Mouse (Mus musculus) testis, postnatal 10 days (tissue): ENCODE data around the gene Erbb4.

ENCODE experiments used
- DNase-seq: peaks from one replicate; pipeline ENCODE4 v3.0.0; 2021; ENCODE audit warnings: low spot score

Gene Erbb4

GRCm38 (mm10) chr1:69024858-69025257 is 83.0 kb downstream of the Erbb4 start:
- DNase-seq = no peak

- DNase-seq = no peak
These were observed 84.5 kb downstream of the Erbb4 start for GRCm38 (mm10) chr1:69023157-69023925.

GRCm38 (mm10) chr1:69009800-69010505 is 97.9 kb downstream of the Erbb4 start:
- no peak for DNase-seq

DNA sequence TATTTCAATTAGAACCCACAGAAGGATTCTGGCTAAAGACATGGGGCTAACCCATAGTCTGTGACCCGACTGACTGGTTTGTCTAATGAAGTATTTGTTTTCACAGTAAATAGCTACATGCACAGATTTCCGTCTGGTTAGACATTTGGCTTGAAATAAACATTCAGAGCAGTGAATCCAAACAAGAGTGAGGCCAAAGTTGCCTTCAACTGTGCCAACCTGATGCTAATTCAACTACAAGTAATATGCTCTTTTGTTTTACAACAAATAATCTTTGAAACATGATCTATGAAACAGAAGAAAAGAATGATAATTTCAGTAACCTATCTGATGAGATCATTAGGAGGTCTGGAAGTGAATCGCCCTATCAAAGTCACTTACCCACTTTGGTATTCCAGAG is 106.5 kb downstream of the Erbb4 start:
- DNase-seq = no peak

GRCm38 (mm10) chr1:68979251-68979650 is 128.6 kb downstream of the Erbb4 start:
- DNase-seq = no peak

DNA sequence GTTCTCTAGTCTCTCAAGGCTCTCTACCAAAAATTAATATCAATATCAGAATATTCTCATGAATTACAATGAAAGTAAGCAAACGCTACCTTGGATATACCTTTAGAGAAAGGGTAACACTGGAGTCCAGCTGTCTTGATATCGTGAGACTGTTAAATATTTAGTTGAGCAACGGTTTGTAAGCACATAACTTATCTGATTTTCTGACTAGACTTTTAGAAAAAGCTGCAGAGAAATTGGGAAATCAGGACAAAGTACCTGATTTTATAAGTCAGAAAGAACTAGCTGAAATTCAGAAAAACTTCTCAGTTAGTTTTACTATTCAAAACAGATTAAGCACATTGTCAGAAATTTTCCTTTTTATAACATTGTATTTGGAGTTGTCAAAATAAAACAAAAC is 129.3 kb downstream of the Erbb4 start:
- no peak for DNase-seq

DNA sequence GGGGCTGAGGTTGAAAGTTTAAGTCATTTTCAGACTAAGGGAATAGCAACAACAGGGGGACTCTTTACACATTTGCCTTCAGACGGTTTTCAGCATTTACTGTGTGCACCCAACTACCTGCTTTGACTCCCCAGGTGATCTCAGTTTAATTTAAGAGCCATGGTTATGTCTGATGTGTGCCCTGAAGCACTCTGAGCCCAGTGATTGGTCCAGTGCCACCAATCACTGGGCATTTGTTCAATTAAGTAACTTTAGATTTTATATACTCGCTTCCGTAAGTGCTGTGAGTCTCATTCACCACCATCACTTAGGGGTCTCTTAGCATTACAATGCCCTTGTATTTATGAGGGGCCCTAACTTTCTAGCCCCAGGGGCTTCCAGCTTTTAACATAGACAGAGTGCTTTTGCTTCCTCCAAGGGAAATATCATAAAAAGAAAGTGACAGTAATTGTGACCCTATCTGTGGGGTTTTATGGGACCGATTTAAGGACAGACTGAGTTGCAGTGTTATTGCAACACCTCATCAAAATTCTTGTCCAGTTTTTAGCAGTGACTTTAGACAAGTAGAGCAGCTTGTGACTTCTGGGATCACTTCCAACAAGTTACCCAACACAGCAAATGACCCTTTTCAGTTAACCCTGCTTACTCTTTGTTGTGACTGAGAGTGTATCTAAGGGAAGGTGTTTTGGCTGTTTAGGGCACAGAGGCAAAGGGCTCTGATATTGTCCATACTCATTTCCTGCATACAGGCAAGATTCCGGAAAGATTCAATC is 134.3 kb downstream of the Erbb4 start:
- no peak for DNase-seq

GRCm38 (mm10) chr1:68964127-68964526 is 143.7 kb downstream of the Erbb4 start:
- DNase-seq = no peak

- DNase-seq = no peak
These were observed 146.3 kb downstream of the Erbb4 start for GRCm38 (mm10) chr1:68961365-68962116.

DNA sequence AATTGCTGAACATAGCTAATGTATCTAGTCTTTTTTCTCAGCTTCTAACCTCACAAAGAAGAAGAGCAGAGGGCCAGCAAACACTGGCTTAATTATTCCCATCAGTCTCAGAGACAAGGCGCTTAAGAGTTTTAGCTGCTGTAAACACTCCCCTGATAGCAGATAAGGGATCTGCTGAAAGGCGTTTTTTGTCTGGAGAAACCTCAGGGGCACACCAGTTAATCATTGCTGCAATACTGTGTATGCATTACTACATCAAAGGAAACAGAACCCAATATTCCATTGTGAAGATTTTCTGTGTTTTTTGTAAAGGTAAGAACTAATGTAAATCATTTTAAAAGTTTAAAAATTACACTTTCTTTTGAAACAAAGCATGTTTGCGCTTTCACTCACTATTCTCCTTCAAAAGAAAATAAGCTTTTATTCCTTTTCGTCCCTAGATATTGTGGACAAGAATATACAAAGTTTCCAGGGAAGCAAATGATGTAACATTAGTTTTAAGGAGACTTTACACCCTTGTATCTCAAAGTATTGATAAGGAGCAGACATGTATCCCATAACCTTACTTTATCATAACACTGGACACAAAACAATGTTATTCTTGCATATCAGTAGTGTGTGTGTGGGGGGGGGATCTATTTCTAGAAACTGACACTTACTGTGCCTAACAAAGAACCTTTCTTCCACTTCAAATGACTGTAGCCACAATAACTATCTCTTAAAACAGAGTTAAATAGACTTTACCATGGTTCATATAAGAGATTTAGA is 150.9 kb downstream of the Erbb4 start:
- DNase-seq = no peak

- no peak for DNase-seq
These were observed 152.4 kb downstream of the Erbb4 start for GRCm38 (mm10) chr1:68955482-68955881.

- no peak for DNase-seq
These were observed 164.7 kb downstream of the Erbb4 start for GRCm38 (mm10) chr1:68943141-68943540.

- no peak for DNase-seq
These were observed 173.1 kb downstream of the Erbb4 start for GRCm38 (mm10) chr1:68934804-68935203.

GRCm38 (mm10) chr1:68933330-68934065 is 174.4 kb downstream of the Erbb4 start:
- DNase-seq = no peak

DNA sequence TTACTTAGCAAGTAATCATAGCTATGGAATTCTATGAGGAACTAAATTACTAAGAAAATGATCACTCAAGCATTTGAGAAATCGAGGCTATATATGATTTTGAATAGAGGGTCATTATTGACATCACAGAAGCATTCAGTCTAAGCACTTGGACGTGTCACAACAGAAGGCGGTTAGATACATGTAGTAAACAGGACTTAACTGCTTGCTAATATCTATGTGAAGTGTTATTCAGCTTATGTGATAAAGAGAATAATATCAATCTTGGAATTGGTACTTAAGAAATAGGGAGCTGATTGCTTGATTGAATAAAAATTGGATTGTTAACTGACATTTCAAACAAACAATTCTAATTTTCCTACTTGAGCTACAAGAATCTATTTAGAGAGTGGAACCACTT is 190.0 kb downstream of the Erbb4 start:
- no peak for DNase-seq

DNA sequence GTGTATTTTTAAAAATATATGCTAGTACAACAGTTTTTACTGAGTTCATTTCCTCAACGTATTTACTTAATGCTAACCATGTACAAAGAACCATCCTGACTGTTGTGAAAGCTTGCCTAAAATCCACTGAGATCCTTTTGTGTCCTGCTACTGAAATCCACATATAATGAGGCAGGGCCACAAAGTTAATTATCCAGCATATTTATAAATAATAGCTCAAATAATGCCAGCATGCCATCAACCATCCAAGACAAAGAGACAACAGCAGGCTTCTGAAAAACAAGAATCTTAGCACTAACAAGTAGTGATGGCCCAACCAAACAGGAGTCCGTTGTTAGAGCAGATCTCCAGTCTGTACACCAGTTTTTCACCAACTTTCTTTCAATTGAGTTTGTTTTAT is 215.8 kb downstream of the Erbb4 start:
- DNase-seq = no peak

DNA sequence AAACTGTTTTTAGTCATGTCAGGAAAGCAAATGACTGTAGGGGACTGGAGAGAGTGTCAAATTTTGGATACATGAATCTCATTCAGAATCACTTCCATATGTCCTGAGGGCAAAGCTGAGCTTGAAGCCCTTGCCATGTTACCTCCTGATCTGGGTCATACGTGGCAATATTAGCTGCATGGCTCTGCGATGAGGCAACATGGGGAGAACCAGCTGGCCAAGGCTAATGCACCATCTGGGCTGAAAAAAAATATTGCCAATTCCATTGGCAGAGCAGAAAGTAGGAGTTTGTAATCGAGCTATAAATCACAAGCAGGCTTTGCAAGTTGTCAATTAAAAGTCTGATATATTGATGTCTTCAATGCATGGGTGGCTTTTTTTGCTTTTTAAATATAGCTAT is 221.0 kb downstream of the Erbb4 start:
- no peak for DNase-seq

DNA sequence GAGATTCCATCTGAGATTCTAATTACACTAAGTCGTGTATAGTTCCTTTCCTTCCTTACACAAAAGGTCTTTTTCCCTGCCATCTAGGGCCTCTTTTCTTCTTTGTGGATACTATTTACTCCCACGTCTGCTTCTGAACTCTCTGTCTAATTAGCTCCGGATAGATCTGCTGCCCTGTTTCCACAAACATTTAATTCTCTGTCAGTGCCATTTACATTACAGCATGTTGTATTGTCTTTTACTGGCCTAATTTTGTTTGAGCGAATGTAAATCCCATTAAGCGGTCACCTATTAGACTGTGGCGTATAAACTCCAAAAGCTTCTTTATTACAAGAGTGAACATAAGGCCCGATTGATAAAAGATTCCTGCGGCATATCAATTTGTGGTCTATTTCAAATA is 232.9 kb downstream of the Erbb4 start:
- no peak for DNase-seq

GRCm38 (mm10) chr1:68873635-68874020 is 234.2 kb downstream of the Erbb4 start:
- no peak for DNase-seq

DNA sequence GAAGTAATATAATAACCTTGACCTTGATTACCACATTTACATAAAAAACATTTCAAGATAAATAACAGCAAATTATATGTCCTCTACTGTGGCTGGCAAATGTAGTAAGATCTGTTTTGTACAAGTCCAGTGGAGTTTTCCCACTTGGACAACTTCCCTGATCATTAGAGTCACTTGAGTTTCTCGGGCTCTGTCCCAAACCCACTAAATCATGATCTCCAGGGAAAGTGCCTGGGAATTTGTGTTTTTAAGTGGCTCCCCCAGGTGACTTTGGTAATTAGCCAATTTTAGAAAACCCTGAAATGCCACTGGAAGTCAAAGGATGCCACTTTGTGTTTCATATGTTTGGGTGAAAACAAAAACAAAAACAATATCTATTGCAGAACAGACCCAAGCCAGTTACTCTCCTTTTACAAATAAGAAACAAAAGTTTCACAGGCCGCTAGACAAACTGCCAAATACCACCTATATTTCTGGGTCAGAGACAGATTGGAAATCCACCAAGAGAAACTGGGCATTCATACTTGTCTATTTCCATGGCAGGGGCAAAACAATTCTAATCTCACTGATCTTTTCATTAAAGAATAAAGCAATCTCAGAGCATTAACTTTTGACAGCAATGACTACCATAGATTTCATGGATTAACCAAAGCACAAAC is 234.8 kb downstream of the Erbb4 start:
- DNase-seq = no peak
